Mouse (Mus musculus) B cell, adult (primary cell): ENCODE data around the gene Vmn2r98. TPM values are rescaled to one million over a fixed set of nuclear protein-coding genes. Genes with fewer than 3 reads are reported as not detected.

Experiments used
- total RNA-seq: library from RNA; stranded (reverse); gene quantifications from 4 replicates; pipeline ENCODE4 v1.2.4, GENCODE M21; 2023; ENCODE audit not compliant: inconsistent age

Vmn2r98 gene
- total RNA-seq, result not detected in 4 replicates

DNA sequence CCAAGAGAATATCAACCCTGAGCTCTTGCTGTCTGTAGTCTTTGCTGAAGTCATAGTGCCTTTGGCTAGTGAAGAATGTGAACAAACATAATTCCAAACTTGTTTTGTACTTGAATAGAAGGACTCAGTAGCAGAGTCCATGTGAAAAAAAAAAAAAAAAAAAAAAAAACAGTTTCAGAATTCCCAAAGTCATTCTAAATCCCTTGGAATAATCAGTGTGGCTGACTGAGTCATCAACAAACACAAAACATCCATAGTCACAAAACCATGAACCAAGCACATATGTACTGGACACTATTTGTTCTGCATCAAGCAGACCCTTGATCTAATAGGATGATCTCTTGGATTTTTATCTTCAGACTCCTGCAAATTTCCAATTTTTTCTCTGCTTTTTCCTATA lies at the start of gene Vmn2r98:
Gene Vmn2r98, plus strand, starts transcription at position 301 of the 400 bp plus-strand sequence.

Other genes with a start within 250 kb of the Vmn2r98 start
- 0.18 TPM in 1 of 4 replicates, not detected in the others for gene Vmn2r97, start 139.2 kb upstream of the Vmn2r98 start, total RNA-seq